Mouse (Mus musculus) gastrocnemius, postnatal 14 days (tissue): ENCODE data around the gene Sphkap. TPM values are rescaled to one million over a fixed set of nuclear protein-coding genes. Genes with fewer than 3 reads are reported as not detected.
A peak's percentile ranks its signal among the peaks of the same experiment; 100 is the strongest.

ENCODE experiments used
- DNase-seq: peaks from one replicate; pipeline ENCODE4 v3.0.0; 2021; ENCODE audit warnings: mixed read lengths
- intact Hi-C: fragments of 180-260 bp; cut with DNase I; formaldehyde crosslinking; loops from one replicate; pipeline ENCODE4 v1.15.1; 2025; ENCODE audit warnings: low total_unique reads
- total RNA-seq, 2 experiments: library from RNA; stranded (reverse); gene quantifications; 2 replicates each; pipeline ENCODE4 v1.2.3; 2021

Gene Sphkap
- total RNA-seq, 2 experiments from 2014 or later = 0.27 to 0.76 TPM

DNA sequence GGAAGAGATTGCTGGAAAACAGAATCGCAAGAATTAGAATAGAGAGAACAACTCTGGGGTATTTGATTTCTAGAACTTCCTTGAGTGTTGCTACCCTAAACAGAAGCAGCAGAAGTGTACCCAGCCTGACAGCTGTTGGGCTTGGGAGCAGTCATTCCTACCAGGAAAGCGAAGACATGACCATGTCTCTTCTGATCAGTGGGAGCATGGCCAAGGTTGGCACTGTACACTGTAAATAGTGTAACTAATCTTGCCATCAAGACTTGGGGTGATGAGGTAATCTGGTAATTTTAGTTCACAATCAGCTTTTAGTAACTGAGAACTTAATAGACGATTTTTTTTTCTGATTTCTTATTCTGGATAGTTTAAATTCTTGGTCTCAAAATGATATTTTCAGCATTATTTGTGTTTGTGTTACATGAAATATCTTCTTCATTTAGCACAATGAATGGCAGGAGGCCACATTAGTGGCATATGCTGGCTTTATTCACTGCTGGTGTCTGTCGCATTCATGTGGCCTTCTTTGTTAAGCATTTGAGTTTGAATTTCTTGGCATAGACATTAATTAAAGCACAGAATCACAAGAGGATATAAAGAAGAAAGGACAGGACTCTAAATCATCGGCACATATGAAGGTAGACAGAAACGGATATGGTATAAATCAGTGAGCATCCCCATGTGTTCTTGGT lies 96.2 kb downstream of the Sphkap start:
- intact Hi-C loops = no loop called here
- DNase-seq = no peak

DNA sequence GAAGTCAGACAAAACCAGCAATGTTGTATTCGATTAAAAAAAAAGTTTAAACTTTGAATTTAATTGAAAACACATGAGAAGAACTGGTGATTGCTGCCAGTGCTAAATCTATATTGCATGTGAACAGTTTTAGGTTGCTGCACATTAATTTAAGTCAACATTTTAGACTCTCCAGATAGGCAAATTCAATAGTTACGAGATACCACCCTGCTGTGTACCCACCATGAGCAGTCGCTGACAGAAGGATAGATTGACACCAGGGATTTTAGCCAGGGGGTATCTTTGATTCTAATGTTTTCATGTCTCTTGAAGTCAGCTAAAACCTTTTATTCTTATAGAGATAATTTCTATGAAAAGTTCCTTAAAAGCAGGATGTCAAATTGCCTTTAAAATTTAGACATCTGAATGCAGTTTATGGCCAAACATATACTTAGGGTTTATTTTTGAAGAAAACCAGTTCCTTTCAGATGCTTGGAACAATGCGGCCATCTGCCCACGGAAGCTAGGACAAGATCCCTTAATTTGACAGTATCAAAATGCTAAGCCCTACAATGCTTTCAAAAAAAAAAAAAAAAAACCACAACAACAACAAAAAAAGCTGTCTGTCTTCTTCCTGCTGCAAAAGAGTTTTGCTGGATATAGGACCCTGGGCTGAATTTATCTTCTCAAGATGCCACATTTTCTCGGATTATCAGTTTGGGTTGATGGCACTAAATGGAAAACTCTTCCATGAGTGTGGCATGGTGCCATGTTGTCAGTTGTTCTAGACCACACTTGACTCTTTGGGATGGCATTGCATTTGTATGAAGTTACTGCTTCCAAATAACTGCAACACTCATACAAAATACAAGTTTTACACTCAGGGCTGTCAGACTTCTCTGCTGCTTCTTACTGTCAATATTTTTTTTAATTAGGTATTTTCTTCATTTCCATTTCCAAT lies 110.6 kb downstream of the Sphkap start:
- intact Hi-C loops = no loop called here
- DNase-seq = no peak

DNA sequence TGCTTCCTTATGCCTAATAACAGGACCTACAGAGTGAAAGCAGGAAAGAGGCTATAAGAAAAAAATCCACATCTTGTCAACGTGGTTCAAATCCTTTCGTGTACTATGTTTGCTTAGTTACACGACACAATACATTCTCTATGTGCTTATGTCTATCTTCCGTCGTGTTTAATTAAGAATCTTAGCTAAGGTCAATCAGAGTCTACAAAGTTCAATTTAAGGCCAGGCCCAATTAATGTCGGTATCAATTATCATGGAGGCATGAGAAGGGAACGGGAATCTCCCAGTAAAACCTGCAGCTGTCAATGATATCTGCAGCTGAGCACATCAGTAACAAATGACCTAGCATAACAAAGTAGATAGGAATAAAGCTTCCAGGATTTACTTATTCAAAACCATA lies 122.1 kb downstream of the Sphkap start:
- no peak for DNase-seq
- intact Hi-C loops = no loop called here

DNA sequence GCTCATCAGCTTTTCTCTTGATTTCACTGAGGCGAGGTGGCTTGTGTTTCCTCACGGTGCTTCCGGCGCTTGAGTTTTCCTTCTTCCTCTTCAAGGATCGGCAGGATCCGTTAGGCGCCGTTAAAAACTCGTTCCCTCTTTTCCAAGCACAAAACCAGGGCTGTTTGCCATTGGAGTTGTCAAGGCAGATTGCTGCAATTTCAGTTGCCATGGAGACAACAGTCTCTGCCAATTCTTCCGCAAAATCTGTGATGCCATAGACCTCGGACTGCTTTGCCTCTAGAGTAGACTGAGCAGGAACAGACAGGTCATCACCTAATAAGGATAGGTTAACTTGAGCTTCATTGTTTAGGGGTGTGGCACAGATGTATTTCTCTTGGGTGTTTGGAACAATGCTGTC lies 131.0 kb downstream of the Sphkap start:
- peak; percentile 6 for DNase-seq
- intact Hi-C loops = no loop called here

DNA sequence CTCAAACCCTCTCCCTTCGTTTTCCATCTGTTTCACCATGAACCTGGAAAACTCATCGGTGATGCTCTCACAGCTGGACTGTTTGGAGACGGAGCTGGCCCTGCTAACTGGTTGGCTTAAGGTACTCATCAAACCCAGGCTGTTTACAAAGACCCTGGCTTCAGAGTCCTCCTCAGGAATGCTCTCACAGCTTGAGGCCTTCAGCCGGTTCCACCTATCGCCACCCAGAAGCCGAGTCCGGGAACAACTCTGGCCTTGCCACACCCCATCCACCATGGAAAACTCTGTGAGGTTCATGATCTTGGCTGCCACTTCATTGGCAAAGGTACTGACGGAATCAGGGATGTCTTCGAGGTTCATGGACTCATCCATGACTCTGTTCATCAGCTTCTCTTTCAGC lies 131.4 kb downstream of the Sphkap start:
- DNase-seq = no peak
- intact Hi-C loops = no loop called here

DNA sequence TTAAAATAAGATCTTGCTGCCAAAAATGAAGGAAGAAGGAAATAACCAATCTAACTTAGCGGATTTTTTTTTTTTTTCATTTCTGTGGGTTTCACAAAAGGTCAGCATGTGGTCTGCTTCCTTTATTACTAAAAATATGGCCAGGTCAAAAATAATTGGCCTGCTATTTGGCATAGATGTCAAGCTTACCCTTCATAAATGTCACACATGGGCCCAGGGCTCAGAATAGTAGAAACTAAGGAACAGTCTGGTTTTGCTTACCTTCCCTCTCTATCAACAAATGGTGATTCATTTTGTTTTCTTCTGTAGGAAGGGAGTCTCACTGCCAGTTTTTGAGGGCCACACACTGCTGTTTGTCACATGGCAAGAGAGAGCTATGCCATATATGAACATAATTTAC lies 156.3 kb downstream of the Sphkap start:
- intact Hi-C loops = no loop called here
- DNase-seq = no peak

DNA sequence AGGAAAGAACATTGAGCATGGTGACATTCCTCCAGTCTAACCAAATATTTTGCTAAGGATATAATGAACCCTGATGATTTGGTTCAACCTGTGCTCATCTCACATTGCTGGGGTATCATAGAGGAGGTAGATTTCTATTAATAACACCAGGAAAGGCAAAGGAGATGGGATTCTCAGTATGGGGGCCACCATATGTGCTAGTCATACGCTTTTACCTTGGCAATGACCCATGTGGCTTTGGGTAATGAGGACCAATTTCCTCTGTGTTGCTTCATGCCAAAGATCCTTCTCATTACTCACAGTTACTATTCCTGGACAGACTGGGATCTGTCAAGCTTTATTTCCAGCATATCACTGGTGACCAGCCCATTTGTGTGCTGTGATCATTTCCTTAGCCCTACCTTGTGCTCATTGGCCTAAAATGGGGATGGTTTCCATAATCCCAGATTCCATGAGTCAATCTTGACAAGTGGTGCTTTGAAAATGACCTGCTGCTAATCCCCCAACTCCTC lies 159.7 kb downstream of the Sphkap start:
- intact Hi-C loops = no loop called here
- DNase-seq = no peak

DNA sequence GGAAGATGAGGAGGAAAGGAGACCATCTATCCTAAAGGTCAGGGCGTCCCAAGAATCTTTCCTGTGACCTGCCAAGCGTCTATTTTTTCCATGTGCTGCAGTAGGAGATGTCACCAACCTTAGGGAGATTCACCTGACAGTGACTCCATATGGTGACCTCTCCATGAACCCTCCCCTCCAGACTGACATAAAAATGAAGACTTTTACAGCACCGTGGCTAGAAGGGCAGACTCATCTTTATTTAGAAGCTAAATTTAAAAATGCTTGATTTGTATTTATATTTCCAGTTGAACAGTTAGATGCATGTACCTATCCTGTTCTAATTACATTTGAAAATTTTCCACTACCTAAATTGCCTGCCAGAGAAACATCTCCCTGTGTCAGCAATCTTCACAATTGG lies 180.1 kb downstream of the Sphkap start:
- intact Hi-C loops = loop anchor here (10.0 kb wide), 1 partner anchor 487 kb away; no protein-coding TSS in a partner anchor
- no peak for DNase-seq

DNA sequence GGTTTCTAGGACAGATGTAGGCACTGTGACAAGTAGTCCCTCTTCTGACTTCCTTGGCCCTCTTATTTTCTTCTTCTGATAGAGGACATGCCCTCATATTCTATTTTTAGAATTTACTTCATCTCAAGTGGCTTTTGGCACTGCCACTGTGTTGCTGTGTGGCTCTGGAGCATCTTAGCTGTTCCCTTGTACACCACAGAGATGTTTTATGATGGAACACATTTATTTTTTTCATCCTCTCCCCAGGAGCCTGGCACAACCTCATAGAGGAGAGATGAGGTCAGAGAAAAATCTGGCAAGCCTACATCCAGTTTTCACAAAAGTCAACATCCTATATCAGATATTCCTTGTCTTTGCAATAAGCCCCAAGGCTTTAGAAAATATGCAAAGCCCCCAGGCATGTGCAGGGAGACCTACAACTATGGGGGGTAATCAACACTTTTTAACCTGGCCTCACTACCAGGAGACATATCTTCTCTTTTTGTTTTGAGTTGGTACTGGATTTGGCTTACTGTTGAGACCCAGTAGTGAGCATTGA lies 183.5 kb downstream of the Sphkap start:
- intact Hi-C loops = loop anchor here (10.0 kb wide), 1 partner anchor 490 kb away; no protein-coding TSS in a partner anchor
- no peak for DNase-seq

DNA sequence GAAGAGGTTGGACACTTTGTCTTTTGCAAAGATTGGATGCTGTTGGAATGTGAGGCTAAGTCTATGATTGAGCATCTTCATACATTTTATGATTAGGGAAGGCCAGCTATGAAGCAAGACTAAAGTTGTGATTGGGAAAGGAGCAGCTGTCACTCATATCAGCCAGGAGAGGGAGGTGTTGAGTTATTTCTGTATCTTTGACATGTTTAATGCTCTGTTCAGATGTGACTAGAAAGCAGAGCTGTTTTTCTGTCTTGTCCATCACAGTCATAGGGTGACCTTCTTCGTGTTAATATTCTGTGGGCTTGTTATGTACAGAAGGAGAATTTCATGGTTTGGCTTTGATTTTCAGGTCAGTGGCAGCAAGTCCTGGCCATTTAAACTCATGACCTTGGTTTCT lies 184.9 kb downstream of the Sphkap start:
- DNase-seq = no peak

DNA sequence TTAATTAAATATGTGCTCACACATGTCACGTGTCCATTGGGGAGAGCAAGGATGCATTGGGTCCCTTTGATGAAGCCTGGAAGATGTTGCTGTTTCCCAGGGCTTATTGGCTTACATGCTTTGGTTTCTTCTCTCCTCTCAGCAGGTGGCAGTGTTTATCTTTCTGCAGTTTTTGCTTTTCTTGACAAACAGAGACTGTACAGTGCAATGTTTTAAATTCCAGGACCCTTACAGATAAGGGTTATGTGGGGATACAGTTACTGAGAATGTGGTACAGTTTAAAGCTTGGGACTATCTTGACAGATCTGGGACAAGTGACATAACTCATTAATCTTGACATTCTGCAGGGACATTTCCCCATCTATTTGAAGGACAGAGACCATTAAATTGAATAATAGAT lies 189.7 kb downstream of the Sphkap start:
- no peak for DNase-seq
- intact Hi-C loops = no loop called here

More for the DNA sequence above, 184.9 kb downstream of the Sphkap start:
- intact Hi-C loops = loop anchor here (10.0 kb wide), 1 partner anchor 492 kb away; no protein-coding TSS in a partner anchor

DNA sequence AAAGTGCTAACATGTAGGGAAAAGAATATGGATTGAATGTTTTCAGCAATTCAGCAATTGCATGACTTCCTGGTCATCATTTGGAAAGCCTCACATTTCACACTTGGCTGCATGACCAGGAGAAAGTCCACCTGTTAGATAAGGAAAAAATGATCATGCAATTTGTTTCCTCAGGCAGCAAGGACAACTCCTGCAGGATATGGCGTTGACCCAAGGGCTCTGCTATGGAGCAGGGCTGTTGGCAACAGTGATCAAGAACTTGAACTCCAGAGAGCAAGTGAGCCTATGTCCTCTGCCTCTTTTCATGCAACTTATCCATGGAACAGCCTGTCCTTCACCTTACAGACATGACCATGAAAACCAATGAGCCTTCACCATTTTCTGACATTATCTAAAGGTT lies 198.0 kb downstream of the Sphkap start:
- no peak for DNase-seq
- intact Hi-C loops = no loop called here

Other genes with a start within 250 kb of the Sphkap start
- not detected for gene Daw1, start 248.4 kb downstream of the Sphkap start, total RNA-seq